Mouse (Mus musculus) cerebellum, adult 11 months (tissue): Measurements from ENCODE around the gene Gpr62.
A peak's percentile ranks its signal among the peaks of the same experiment; 100 is the strongest.

Source experiments
- DNase-seq: peaks from one replicate; pipeline ENCODE4 v3.0.0; 2022

Gpr62 gene

GRCm38 (mm10) chr9:106474456-106474855, 8.7 kb upstream of the Gpr62 start:
- DNase-seq = peak; percentile 78

GRCm38 (mm10) chr9:106473753-106474105, 8.0 kb upstream of the Gpr62 start:
- peak; percentile 45 for DNase-seq

DNA sequence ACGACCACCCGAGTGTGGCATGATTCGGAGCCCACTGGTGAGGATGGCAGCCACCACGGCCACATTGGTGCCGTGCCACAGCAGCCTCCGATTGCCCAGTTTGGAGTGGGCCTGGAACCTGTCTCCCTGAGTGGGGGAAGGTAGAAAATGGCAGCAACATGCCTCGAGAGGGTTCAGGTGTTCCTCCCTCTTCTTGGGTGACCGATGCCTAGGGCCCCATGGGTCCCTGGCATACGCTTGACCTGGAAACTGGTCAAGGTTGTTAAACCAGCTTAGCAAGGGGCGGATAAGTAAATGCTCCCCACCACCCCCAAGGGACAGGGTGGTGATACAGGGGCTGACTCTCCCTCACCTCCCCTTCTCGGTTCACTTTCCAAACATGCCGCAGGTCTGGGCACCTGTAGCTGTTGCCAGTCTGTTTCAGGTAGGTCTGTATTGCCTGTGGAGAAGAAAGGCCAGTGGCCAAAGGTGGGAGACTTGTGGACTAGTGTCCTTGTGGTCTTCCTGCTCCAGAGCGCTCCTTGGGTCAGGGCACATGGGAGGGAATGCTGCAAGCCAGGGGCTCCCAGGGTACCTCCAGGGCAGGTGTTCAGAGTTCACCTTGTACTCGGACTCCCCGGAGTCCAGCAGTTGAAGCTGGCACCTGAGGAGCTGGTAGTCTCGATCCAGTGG, 7.5 kb upstream of the Gpr62 start:
- DNase-seq = peak; percentile 38

DNA sequence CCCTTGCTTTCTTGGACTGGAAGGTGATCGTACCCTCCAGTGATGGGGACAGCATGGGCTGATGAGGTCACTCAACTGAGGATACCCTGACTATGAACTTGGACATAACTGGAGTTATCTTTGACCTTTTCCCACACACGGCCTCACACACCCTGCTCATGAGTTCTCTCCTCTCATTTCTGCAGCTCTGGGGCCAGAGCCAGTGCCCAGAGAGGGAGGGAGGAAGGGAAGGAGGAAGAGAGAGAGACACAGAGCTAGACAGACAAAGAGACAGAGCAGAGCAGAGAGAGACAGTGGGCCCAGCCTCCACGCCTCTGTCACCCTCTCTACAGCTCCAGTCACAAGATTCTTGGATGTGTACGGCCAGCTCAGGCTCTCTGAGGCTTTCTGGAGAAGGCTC, 6.6 kb upstream of the Gpr62 start:
- peak; percentile 21 for DNase-seq

GRCm38 (mm10) chr9:106471892-106472291, 6.2 kb upstream of the Gpr62 start:
- DNase-seq = peak; percentile 48

DNA sequence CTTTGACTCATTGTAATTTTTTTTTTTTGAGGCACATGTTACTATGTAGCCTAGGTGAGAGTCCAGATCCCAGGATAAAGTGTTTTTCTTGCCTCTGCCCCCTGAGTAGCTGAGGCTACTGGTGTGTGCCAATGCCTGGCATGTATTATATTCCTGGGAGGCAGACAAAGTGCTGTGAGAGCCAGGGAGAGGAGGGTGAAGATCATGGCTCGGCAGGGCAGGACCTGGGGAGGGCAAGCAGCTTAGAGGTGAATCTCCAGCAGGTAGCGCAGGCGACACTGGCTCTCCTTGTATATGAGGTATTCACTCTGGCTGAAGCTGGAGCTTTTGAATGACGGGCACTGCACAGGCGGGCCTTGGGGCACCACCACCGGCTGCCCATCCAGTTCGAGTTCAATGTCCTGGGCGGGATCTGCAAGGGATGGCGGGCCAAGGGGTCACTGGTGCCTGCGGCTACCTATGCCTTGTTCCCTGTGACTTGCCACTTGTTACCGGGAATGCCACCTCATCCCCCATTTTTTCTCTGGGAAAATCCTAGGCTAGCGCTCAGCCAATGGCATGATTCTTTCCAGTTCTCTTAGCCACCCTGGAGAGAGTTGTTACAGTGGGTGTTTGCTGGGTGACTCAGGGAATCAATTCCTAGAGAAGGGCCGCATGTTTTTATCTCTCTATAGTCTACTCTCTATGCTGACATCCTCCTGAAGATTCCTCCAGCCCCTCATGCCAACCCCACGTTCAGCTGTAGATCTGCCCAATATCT, 5.4 kb upstream of the Gpr62 start:
- peak; percentile 19 for DNase-seq

- DNase-seq = peak; percentile 12
Measured at GRCm38 (mm10) chr9:106469776-106470175, 4.0 kb upstream of the Gpr62 start.

DNA sequence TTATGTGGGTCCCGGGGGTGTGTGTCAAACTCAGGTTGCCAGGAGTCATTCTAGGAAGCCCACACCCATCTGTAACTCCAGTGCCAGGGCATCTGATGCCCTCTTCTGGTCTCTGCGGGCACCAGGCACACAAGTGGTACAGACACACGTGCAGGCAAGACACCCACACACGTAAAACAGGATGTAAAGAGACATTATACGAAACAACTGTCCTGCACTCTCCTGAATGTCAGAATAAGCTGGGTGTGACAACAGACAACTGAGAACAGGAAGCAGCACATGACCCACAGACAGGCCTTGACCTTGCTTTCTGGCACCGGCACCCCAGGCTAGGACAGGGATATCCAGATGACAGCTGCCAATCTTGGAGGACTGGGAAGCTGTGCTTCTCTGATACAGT, 3.6 kb upstream of the Gpr62 start:
- peak; percentile 20 for DNase-seq

GRCm38 (mm10) chr9:106467746-106468145, 2.0 kb upstream of the Gpr62 start:
- no peak for DNase-seq

DNA sequence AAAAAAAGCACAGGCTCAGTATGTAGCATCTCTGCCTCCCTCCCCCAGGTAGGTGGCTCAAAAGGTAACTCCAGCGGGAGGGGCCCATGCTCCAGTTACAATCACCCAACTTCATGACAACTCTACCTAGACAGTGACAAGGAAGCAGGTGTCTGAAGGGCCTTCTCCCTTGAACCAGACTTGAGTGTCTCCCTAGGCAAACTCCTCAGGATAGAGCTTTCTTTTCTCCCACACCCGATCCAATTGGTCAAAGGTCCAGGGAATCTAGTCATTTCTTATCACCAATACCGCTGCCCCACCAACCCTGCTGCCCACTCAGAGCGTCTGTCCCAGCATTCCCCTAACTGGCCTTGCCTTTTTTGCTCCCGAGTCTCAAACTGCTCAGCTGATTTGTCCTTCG, 983 bp upstream of the Gpr62 start:
- peak; percentile 20 for DNase-seq

- DNase-seq = peak; percentile 90
Measured at GRCm38 (mm10) chr9:106464751-106465541, 792 bp downstream of the Gpr62 start.

- DNase-seq = peak; percentile 86
Measured at GRCm38 (mm10) chr9:106463122-106464063, 2.3 kb downstream of the Gpr62 start.

- DNase-seq = peak; percentile 47
Measured at GRCm38 (mm10) chr9:106462430-106462800, 3.3 kb downstream of the Gpr62 start.

GRCm38 (mm10) chr9:106461641-106462429, 3.9 kb downstream of the Gpr62 start:
- peak; percentile 56 for DNase-seq

DNA sequence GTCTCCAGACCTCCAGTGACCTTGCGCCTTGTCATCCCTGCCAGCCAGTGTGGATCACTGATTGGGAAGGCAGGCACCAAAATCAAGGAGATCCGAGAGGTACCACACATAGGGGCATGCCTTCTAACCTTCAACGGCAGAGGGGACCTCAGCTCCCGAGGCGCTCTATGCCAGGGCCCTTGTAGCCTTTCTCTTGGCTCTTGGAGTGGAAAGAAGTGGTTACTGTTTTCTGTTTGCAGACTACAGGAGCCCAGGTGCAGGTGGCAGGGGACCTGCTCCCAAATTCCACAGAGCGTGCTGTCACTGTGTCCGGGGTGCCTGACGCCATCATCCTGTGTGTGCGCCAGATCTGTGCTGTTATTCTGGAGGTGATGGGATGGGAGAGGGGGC, 4.7 kb downstream of the Gpr62 start:
- peak; percentile 47 for DNase-seq

GRCm38 (mm10) chr9:106460401-106461025, 5.2 kb downstream of the Gpr62 start:
- peak; percentile 75 for DNase-seq

GRCm38 (mm10) chr9:106459946-106460345, 5.8 kb downstream of the Gpr62 start:
- peak; percentile 61 for DNase-seq

DNA sequence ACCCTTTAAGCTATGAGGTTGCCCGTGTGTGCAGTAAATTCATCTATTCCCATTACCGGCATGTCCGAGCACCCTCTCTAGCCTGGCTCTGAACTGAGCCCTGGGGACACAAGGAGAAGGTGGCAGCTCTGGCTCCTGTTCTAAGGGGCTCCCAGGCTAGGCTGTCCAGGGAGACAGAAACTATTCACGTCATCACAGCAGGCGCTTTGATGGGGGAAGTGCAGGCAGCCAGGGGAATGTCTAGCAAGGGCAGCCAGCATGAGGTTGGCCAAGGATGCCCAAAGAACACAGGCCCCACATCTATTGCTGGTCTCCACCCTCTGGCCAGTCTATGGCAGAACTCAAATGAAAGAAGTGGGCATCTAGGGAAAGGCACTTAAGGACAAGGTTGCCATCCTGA, 7.8 kb downstream of the Gpr62 start:
- DNase-seq = no peak

- DNase-seq = no peak
Measured at GRCm38 (mm10) chr9:106457163-106457559, 8.6 kb downstream of the Gpr62 start.

- DNase-seq = no peak
Measured at GRCm38 (mm10) chr9:106456325-106457162, 9.2 kb downstream of the Gpr62 start.
